Mouse (Mus musculus): ENCODE data around the gene Atrn. TPM values are rescaled to one million over a fixed set of nuclear protein-coding genes. Genes with fewer than 3 reads are reported as not detected.

Atrn gene
- 15.6 TPM in 2 replicates for polyA plus RNA-seq (2015; fragmentation: Nextera tagmentation; extraction: Ambion mirVana)

GRCm38 (mm10) chr2:130905751-130906583 lies at the start of gene Atrn, which contains the start of gene 4930402H24Rik:
TSS of gene Atrn (plus strand) at chr2:130906495.
TSS of gene 4930402H24Rik (minus strand) at chr2:130906406.
- no peaks in the 10 kb centered on the region for H3K27me3 ChIP-seq (replicated peaks)
- H3K9me3 ChIP-seq, result no peaks in the 10 kb centered on the region
- peak within 1 kb of the TSS; percentile 92 for H3K9ac ChIP-seq
- WGBS, result 4% methylated on average over 47 of the region's 50 CpGs
- peaks cover 28% of the 10 kb centered on the region for H3K4me1 ChIP-seq
- peak within 1 kb of the TSS; percentile 75 for H3K4me3 ChIP-seq
- 0 out of 2 replicates have a peak, but pooled peaks cover 6% of the 10 kb centered on the region for H3K36me3 ChIP-seq (replicated peaks)
- H3K27ac ChIP-seq, result peak within 1 kb of the TSS; percentile 89
- peak; percentile 98 for ATAC-seq (replicated peaks)
- peak within 1 kb of the TSS; percentile 63 for H3K4me2 ChIP-seq

DNA sequence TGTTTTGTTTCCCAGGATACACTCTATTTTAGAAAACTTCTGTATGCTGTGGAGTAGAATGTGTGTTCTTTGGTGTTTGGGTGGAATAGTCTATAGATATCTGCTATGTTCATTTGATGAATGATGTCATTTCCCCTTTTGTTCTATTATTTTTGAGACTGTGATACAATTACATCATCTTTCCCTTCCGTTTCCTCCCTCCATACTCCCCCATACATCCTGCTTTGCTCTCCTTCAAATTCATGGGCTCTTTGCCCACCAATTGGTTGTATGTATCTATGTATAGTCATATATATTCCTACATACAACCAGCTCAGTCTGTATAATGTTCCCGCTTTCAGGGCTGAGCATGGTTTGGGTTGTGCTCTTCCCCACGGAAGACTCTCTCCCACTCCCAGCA lies 44.2 kb upstream of the Atrn start:
- Histone ChIP-seq H3K4me1 (no peaks in the 10 kb centered on the region), H3K4me3 (no peak overlapping the region)
- WGBS, result 84% methylated on average over 3 of the region's 3 CpGs

DNA sequence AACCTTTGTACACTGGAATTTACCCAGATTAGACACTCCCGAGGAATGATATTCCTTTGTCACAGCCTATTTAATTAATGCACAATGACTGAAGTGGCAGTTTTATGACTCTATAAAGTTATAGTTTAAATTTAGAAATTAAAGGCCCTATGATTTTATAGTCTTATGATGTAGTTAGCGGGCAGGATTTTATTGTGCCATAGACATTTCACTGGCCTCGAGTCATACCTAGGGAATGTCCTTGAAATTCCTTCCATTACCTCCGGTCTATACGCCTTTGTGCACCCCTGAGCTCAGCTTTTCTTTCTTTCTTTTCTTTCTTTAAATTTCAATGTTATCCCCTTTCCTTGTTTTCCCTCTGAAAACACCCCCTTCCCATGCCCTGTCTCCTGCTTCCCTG lies 35.4 kb upstream of the Atrn start:
- Histone ChIP-seq H3K9me3 (no peaks in the 10 kb centered on the region), H3K27ac (no peak overlapping the region), H3K9ac (no peak overlapping the region), H3K27me3 (replicated peaks) (no peaks in the 10 kb centered on the region), H3K4me1 (no peaks in the 10 kb centered on the region), H3K4me3 (no peak overlapping the region), H3K4me2 (no peak overlapping the region), H3K36me3 (replicated peaks) (no peaks in the 10 kb centered on the region)
- WGBS, result 90% methylated on average over 5 of the region's 5 CpGs
- ATAC-seq (replicated peaks), result no peak

More for the DNA sequence above, 44.2 kb upstream of the Atrn start:
- Histone ChIP-seq H3K27ac (no peak overlapping the region), H3K27me3 (replicated peaks) (no peaks in the 10 kb centered on the region), H3K36me3 (replicated peaks) (no peaks in the 10 kb centered on the region), H3K9ac (no peak overlapping the region), H3K4me2 (no peak overlapping the region), H3K9me3 (no peaks in the 10 kb centered on the region)
- no peak for ATAC-seq (replicated peaks)

DNA sequence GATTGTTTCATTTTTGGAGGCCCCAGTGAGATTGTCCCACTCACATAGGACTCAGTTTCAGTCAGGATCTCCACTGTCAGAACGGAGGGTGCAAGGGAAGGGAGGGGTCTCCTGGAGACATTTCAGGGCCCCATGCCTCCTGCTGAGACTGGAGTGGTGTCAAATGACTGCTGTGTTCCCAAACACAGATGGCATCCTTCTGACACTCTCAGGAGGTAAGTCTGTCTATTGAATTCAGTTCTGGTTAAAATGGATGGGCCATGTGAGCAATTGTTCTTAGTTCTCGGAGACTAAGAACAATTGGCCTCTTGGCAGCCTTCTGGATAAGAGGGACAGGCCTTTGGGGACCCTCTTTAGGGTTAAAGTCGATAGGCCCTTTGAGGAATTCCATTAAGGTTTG lies 28.9 kb upstream of the Atrn start:
- H3K4me2 ChIP-seq, result no peak overlapping the region
- no peaks in the 10 kb centered on the region for H3K9me3 ChIP-seq
- 44% methylated on average over 3 of the region's 3 CpGs for WGBS
- no peaks in the 10 kb centered on the region for H3K4me1 ChIP-seq
- H3K36me3 ChIP-seq (replicated peaks), result no peaks in the 10 kb centered on the region
- H3K27ac ChIP-seq, result no peak overlapping the region
- no peak for ATAC-seq (replicated peaks)
- no peaks in the 10 kb centered on the region for H3K27me3 ChIP-seq (replicated peaks)
- H3K9ac ChIP-seq, result no peak overlapping the region
- H3K4me3 ChIP-seq, result no peak overlapping the region

GRCm38 (mm10) chr2:130886983-130887382 lies 19.3 kb upstream of the Atrn start:
- Histone ChIP-seq H3K9me3 (no peaks in the 10 kb centered on the region), H3K27ac (no peak overlapping the region)

GRCm38 (mm10) chr2:130887456-130887855 lies 18.8 kb upstream of the Atrn start:
- H3K36me3 ChIP-seq (replicated peaks), result peaks cover 4% of the 10 kb centered on the region; the same call in 1 of the 2 replicates
- no peak overlapping the region for H3K27ac ChIP-seq
- WGBS, result 80% methylated on average over 1 of the region's 1 CpGs
- no peak overlapping the region for H3K4me2 ChIP-seq
- no peak overlapping the region for H3K4me3 ChIP-seq
- H3K27me3 ChIP-seq (replicated peaks), result no peaks in the 10 kb centered on the region
- H3K4me1 ChIP-seq, result no peaks in the 10 kb centered on the region
- H3K9ac ChIP-seq, result no peak overlapping the region
- H3K9me3 ChIP-seq, result no peaks in the 10 kb centered on the region
- ATAC-seq (replicated peaks), result no peak

More at GRCm38 (mm10) chr2:130886983-130887382, 19.3 kb upstream of the Atrn start:
- ATAC-seq (replicated peaks), result no peak
- H3K4me1 ChIP-seq, result no peaks in the 10 kb centered on the region
- no peak overlapping the region for H3K4me3 ChIP-seq
- no peak overlapping the region for H3K4me2 ChIP-seq
- H3K9ac ChIP-seq, result no peak overlapping the region
- H3K36me3 ChIP-seq (replicated peaks), result peaks cover 4% of the 10 kb centered on the region; the same call in 1 of the 2 replicates
- H3K27me3 ChIP-seq (replicated peaks), result no peaks in the 10 kb centered on the region

DNA sequence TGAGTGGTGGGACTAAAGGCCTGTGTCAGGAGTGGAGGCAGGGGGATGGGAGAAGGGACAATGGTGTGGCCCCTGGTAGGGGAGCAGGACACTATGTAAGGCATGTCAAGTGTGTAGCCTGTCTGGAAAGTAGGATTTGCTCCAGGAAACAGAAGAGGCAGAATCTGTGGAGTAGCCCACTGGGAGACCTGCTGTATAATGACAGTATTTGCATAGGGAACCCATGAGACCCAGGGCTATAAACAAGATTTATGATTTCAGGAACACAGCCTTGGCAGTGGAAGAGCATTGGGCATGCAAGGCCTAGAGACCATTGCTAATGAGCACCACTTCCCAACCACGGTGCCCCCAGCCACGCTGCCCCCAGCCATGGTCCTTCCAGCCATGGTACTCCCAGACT lies 9.4 kb upstream of the Atrn start:
- no peak overlapping the region for H3K4me2 ChIP-seq
- H3K4me1 ChIP-seq, result no peaks in the 10 kb centered on the region
- no peak overlapping the region for H3K27ac ChIP-seq
- no peaks in the 10 kb centered on the region for H3K9me3 ChIP-seq
- no peaks in the 10 kb centered on the region for H3K36me3 ChIP-seq (replicated peaks)
- no peak overlapping the region for H3K4me3 ChIP-seq
- H3K27me3 ChIP-seq (replicated peaks), result no peaks in the 10 kb centered on the region
- 81% methylated on average over 2 of the region's 2 CpGs for WGBS
- no peak overlapping the region for H3K9ac ChIP-seq
- no peak for ATAC-seq (replicated peaks)

GRCm38 (mm10) chr2:130897856-130898255 lies 8.4 kb upstream of the Atrn start:
- no peaks in the 10 kb centered on the region for H3K9me3 ChIP-seq
- H3K4me3 ChIP-seq, result no peak overlapping the region
- no peaks in the 10 kb centered on the region for H3K36me3 ChIP-seq (replicated peaks)
- no peak overlapping the region for H3K9ac ChIP-seq
- ATAC-seq (replicated peaks), result no peak
- no peaks in the 10 kb centered on the region for H3K4me1 ChIP-seq
- no peak overlapping the region for H3K27ac ChIP-seq
- no peak overlapping the region for H3K4me2 ChIP-seq
- H3K27me3 ChIP-seq (replicated peaks), result no peaks in the 10 kb centered on the region
- 80% methylated on average over 2 of the region's 2 CpGs for WGBS

DNA sequence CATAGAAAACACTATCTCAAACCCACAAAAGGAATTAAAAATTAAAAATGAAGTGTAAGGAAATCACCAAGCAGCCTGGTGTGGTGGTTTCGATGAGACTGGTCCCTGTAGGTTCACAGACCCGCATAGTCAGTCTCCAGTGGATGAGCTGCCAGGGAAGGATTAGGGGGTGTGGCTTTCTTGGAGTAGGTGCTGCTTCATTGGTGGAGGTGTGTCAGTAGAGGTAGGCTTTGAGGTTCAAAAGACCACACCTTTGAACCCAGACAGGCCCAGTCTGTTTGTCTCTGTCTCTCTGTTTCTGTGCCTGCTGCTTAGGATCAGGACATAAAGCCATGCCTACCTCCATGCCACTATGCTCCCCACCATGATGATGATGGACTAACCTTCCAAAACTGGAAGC lies 7.5 kb upstream of the Atrn start:
- H3K9ac ChIP-seq, result no peak overlapping the region
- H3K4me2 ChIP-seq, result no peak overlapping the region
- no peaks in the 10 kb centered on the region for H3K4me1 ChIP-seq
- H3K27me3 ChIP-seq (replicated peaks), result no peaks in the 10 kb centered on the region
- no peak for ATAC-seq (replicated peaks)
- no peaks in the 10 kb centered on the region for H3K9me3 ChIP-seq
- H3K27ac ChIP-seq, result no peak overlapping the region
- H3K36me3 ChIP-seq (replicated peaks), result 0 out of 2 replicates have a peak, but pooled peaks cover 3% of the 10 kb centered on the region
- no peak overlapping the region for H3K4me3 ChIP-seq
- 88% methylated on average over 2 of the region's 2 CpGs for WGBS

GRCm38 (mm10) chr2:130906584-130907315 lies 455 bp downstream of the Atrn start:
- Histone ChIP-seq H3K36me3 (replicated peaks) (0 out of 2 replicates have a peak, but pooled peaks cover 6% of the 10 kb centered on the region), H3K4me2 (peak overlapping the region; percentile 63), H3K4me3 (peak overlapping the region; percentile 75), H3K4me1 (peaks cover 28% of the 10 kb centered on the region), H3K9me3 (no peaks in the 10 kb centered on the region), H3K9ac (peak overlapping the region; percentile 92), H3K27ac (peak overlapping the region; percentile 89), H3K27me3 (replicated peaks) (no peaks in the 10 kb centered on the region)
- WGBS, result under 1% methylated on average over 55 of the region's 58 CpGs
- ATAC-seq (replicated peaks), result peak; percentile 74

GRCm38 (mm10) chr2:130911691-130912090 lies 5.4 kb downstream of the Atrn start:
- Histone ChIP-seq H3K27ac (no peak overlapping the region), H3K4me3 (no peak overlapping the region), H3K9me3 (no peaks in the 10 kb centered on the region), H3K4me2 (no peak overlapping the region), H3K4me1 (peaks cover 18% of the 10 kb centered on the region), H3K27me3 (replicated peaks) (no peaks in the 10 kb centered on the region), H3K36me3 (replicated peaks) (no peaks in the 10 kb centered on the region), H3K9ac (no peak overlapping the region)
- WGBS, result 89% methylated on average over 1 of the region's 1 CpGs
- no peak for ATAC-seq (replicated peaks)

DNA sequence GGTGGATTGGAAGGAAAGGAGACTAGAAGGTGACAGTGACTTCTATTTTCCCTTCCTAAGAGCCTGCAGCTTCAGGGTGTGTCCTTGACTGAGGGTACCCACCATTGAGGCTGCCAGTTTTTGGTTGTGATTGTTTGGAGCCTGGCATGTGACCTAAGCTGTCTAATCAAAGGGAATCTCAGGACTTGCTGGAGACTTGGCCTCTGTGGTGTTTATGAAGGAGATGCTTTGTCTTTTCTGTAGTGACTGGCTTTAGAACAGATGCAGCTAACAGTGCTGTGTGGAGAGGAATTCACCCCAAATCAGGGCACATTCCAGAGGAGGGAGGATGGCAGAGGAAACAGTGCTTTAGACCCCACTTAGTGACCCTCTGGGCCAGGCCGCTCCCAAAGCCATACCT lies 8.6 kb downstream of the Atrn start:
- Histone ChIP-seq H3K27me3 (replicated peaks) (no peaks in the 10 kb centered on the region), H3K36me3 (replicated peaks) (no peaks in the 10 kb centered on the region), H3K4me2 (no peak overlapping the region), H3K27ac (no peak overlapping the region), H3K4me3 (no peak overlapping the region), H3K9ac (no peak overlapping the region), H3K4me1 (no peaks in the 10 kb centered on the region), H3K9me3 (no peaks in the 10 kb centered on the region)
- WGBS, result 93% methylated on average over 1 of the region's 1 CpGs
- no peak for ATAC-seq (replicated peaks)
